Mouse (Mus musculus) C2C12 (cell line): Measurements from ENCODE around the gene Cavin2. TPM values are rescaled to one million over a fixed set of nuclear protein-coding genes. Genes with fewer than 3 reads are reported as not detected.

Experiments used
- H3K27me3 ChIP-seq: one replicate; pipeline ENCODE4 v1.6.1; 2011; ENCODE audit not compliant: control insufficient read depth, insufficient read depth, insufficient read length
- H3K36me3 ChIP-seq: one replicate; pipeline ENCODE4 v1.6.1; 2011; ENCODE audit not compliant: control insufficient read depth, insufficient read depth
- H3K4me3 ChIP-seq: one replicate; pipeline ENCODE4 v1.5.1; 2011; ENCODE audit warnings: mild to moderate bottlenecking, control low read depth; ENCODE audit not compliant: poor library complexity, insufficient read depth, severe bottlenecking
- H3K79me2 ChIP-seq: one replicate; pipeline ENCODE4 v1.6.1; 2011; ENCODE audit not compliant: control insufficient read depth, insufficient read depth
- H3K79me3 ChIP-seq: one replicate; pipeline ENCODE4 v1.6.1; 2011; ENCODE audit warnings: low read depth, control low read depth
- H3ac ChIP-seq: one replicate; pipeline ENCODE3; 2011; ENCODE audit warnings: low read depth; ENCODE audit not compliant: control insufficient read depth, insufficient read length
- CEBPB ChIP-seq: IDR thresholded peaks from one replicate; pipeline ENCODE4 v1.6.1; 2011; ENCODE audit warnings: low read depth, mild to moderate bottlenecking, control low read depth, moderate library complexity
- CTCF ChIP-seq: IDR thresholded peaks from one replicate; pipeline ENCODE4 v1.5.1; 2011; ENCODE audit not compliant: control insufficient read depth, insufficient read depth, insufficient read length
- FOSL1 ChIP-seq: IDR thresholded peaks from one replicate; pipeline ENCODE4 v1.8.0; 2011; ENCODE audit warnings: mild to moderate bottlenecking, low read length; ENCODE audit not compliant: poor library complexity, insufficient read depth, severe bottlenecking
- MAX ChIP-seq: IDR thresholded peaks from one replicate; pipeline ENCODE4 v1.6.1; 2011; ENCODE audit warnings: mild to moderate bottlenecking, control low read depth
- MYOD1 ChIP-seq: IDR thresholded peaks from one replicate; pipeline ENCODE4 v1.6.1; 2011; ENCODE audit warnings: low read depth; ENCODE audit not compliant: control insufficient read depth, insufficient read length
- MYOG ChIP-seq: IDR thresholded peaks from one replicate; pipeline ENCODE4 v1.6.1; 2011; ENCODE audit not compliant: control insufficient read depth, insufficient read length; ENCODE audit errors: extremely low read depth
- USF1 ChIP-seq: IDR thresholded peaks from one replicate; pipeline ENCODE4 v1.6.1; 2011; ENCODE audit warnings: low read depth, mild to moderate bottlenecking, control low read depth, moderate library complexity
- polyA plus RNA-seq: library from polyadenylated mRNA; unstranded; fragments of >200 nt; fragmentation: generic; extraction: Trizol; gene quantifications from one replicate; pipeline ENCODE4 v1.2.1, GENCODE M21; 2012; ENCODE audit warnings: missing spikeins

The Cavin2 gene
- polyA plus RNA-seq, 1 experiment, result 0.29 TPM

GRCm38 (mm10) chr1:51271845-51272244 is 17.1 kb upstream of the Cavin2 start:
- no peaks in the 10 kb centered on the region for H3K79me2 ChIP-seq
- no peaks in the 10 kb centered on the region for H3K27me3 ChIP-seq
- H3K79me3 ChIP-seq, result no peaks in the 10 kb centered on the region
- H3K4me3 ChIP-seq, result no peak overlapping the region
- TF ChIP-seq CEBPB (no peak), USF1 (no peak), MYOD1 (no peak), MYOG (no peak), MAX (no peak), CTCF (no peak), FOSL1 (no peak)
- no peaks in the 10 kb centered on the region for H3K36me3 ChIP-seq
- no peak overlapping the region for H3ac ChIP-seq

- TF ChIP-seq CTCF, result no peak
- no peak for TF ChIP-seq MYOG
- TF ChIP-seq CEBPB, result no peak
- no peaks in the 10 kb centered on the region for H3K27me3 ChIP-seq
These were observed 16.2 kb upstream of the Cavin2 start for GRCm38 (mm10) chr1:51272583-51273201.

GRCm38 (mm10) chr1:51277879-51278567 is 10.9 kb upstream of the Cavin2 start:
- no peaks in the 10 kb centered on the region for H3K79me2 ChIP-seq
- no peak for TF ChIP-seq CTCF
- TF ChIP-seq CEBPB, result no peak
- TF ChIP-seq MYOD1, result no peak
- TF ChIP-seq MYOG, result no peak
- TF ChIP-seq MAX, result no peak
- TF ChIP-seq USF1, result no peak
- TF ChIP-seq FOSL1, result no peak
- no peak overlapping the region for H3K4me3 ChIP-seq
- H3K36me3 ChIP-seq, result no peaks in the 10 kb centered on the region
- no peaks in the 10 kb centered on the region for H3K79me3 ChIP-seq
- H3ac ChIP-seq, result no peak overlapping the region
- no peaks in the 10 kb centered on the region for H3K27me3 ChIP-seq

More at GRCm38 (mm10) chr1:51272583-51273201, 16.2 kb upstream of the Cavin2 start:
- Histone ChIP-seq H3K79me3 (no peaks in the 10 kb centered on the region), H3K4me3 (no peak overlapping the region), H3K36me3 (no peaks in the 10 kb centered on the region), H3K79me2 (no peaks in the 10 kb centered on the region), H3ac (no peak overlapping the region)

- Histone ChIP-seq H3K27me3 (no peaks in the 10 kb centered on the region), H3K4me3 (no peak overlapping the region), H3K36me3 (no peaks in the 10 kb centered on the region), H3ac (no peak overlapping the region), H3K79me3 (no peaks in the 10 kb centered on the region), H3K79me2 (no peaks in the 10 kb centered on the region)
- no peak for TF ChIP-seq CEBPB
- no peak for TF ChIP-seq MAX
- no peak for TF ChIP-seq USF1
- TF ChIP-seq FOSL1, result no peak
- TF ChIP-seq CTCF, result no peak
- TF ChIP-seq MYOG, result no peak
- TF ChIP-seq MYOD1, result no peak
These were observed 725 bp upstream of the Cavin2 start for GRCm38 (mm10) chr1:51288201-51288600.

- no peak overlapping the region for H3K4me3 ChIP-seq
- H3K27me3 ChIP-seq, result no peaks in the 10 kb centered on the region
- H3K79me2 ChIP-seq, result no peaks in the 10 kb centered on the region
- no peaks in the 10 kb centered on the region for H3K36me3 ChIP-seq
- TF ChIP-seq MYOG (no peak), MYOD1 (peak; percentile 29)
- no peak overlapping the region for H3ac ChIP-seq
- peaks cover 1% of the 10 kb centered on the region for H3K79me3 ChIP-seq
These were observed 907 bp downstream of the Cavin2 start for GRCm38 (mm10) chr1:51289620-51290445.
